Mouse (Mus musculus): ENCODE measurements around the gene Rasl12. TPM values are rescaled to one million over a fixed set of nuclear protein-coding genes. Genes with fewer than 3 reads are reported as not detected.

Rasl12 gene
- total RNA-seq (2023), result 0.21 TPM

DNA sequence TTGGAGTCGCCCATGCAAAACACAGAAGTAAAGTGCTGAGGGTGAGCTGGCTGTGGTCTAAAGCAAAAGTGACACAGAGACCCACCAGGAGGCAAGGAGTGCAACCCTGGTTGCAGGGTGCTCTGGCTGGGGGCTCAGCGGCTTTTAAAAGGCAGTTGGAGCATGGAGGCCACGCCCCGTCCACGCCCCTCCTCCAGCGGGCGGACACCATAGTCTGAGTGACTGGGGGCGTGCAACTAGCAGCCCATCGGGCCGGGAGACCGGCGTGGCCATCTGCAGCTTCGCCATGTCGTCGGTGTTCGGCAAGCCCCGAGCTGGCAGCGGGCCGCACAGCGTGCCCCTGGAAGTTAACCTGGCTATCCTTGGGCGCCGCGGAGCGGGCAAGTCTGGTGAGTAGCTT lies at the start of gene Rasl12:
Gene Rasl12 (plus strand): TSS at position 228 of the 400 bp plus-strand sequence.

DNA sequence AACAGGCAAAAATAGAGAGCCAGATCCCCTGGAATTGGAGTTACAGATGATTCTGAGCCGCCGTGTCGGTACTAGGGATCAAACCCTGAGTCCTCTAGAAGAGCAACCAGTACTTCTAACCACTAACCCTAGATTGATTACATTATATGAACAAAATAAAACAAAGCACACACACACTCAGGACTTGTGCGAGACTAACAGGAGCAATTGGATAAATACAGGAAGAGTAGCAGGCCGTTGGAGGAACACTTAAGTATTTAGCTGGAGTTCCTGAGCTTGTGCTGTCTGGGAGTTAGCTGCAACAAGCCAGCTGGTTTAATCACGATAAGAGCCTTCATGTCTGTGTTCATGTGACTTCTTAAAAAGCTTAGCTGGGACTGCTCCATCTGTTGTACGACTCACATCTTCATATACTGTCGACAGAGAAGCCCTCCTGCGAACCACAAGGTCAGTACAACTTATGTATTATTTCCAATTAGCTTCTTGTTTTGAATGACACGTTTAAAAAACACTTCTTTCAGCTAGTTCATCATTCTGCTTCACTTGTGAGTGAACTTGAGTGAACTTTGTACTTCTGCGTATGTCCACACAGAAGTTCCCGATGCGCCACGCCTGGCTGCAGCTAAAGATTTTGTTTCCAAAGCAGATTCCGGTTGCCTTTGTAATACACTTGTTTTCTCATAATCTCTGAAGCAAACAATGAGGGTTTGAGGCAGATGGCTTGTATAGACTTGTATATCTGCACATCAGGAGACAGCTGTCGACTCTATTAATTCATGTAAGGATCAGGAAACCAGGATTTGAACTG lies 37.5 kb upstream of the Rasl12 start, which contains the start of gene Ubap1l:
Gene Ubap1l (plus strand): TSS at position 401 of the 808 bp plus-strand sequence.

DNA sequence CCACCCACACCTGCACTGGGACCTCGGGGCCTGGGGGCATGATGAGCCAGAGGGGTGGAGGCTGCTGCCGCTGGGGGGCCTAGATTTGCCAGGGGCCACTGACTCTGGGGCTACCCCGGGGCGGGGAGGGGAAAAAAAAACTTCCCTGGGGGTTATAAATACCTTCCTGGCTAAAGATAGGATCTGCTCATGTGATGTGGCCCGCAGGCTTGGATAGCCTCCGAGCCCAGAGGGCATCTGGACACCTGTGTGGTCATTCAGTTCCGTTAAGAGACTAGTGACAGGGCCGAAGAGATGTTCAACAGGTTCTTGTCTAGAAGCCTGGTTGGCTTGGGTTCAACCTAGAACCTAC lies 6.7 kb upstream of the Rasl12 start, which contains the start of gene Kbtbd13:
Gene Kbtbd13 (minus strand): TSS at position 40 of the 352 bp plus-strand sequence.

DNA sequence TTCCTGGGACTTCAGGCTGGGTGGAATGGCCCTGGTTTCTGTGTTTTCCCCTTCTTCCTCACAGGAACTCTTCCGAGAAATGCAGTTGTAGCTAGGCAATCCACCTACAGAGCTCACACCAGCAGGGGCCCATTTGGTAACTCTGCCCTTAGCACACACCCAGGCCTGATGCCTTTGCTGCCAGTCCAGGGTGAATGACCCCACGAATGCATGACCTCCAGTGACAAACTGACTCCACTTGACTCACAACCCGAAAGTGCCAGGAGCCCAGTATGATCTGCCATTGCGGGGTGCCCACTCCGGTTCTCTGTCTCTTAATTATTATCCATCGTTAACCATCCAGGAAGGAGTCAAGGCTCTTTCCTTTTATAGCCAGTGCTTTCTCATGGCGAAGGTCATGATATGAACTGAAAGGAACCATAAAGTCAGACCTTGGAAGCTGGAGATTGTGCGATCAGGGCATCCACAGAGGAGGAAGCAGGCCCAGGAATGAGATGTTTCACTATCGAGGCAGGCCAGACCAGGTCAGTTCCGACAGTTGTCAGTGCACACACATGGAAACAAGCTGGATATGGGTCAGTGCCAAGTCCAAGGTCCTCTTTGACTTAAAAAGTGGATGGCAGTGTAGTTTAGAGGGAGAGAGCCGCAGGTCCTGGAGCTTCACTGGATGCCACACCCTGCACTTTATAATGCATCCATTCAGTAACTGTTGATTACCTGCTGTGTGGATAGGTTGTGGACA lies 24.6 kb downstream of the Rasl12 start, which contains the start of gene Slc51b:
Gene Slc51b (minus strand): TSS at position 196 of the 742 bp plus-strand sequence.

DNA sequence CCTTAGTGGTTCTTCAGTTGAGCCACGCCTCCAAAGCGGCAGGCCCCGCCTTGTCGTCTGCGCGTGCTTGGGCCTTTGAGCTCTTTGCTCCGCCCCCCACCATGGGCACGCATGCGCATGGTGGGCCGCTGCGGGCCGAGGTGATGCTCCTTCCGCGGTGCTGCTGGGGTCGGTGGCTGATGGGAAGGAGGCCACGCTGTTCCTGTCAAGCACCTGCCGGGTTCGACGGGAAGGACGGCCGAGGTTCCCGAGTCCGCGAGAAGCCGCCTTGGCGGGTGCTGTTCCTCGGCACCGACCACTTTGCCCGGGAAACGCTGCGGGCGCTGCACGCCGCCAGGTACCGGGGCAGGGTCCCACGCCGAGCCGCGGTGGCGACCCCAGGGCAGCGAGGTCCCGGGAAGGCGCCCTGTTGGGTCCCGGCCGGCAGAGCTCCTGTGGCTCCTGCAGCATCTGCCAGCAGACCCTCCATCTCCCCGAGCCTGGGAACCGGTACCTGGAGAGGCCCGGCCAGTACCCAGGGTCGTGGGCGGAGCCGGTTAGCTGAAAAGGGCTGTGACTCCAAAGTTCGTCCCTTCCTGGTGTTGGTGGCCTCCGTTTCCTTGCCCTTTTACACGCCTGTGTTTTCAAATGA lies 37.5 kb downstream of the Rasl12 start, which contains the start of gene Mtfmt:
Gene Mtfmt (plus strand): TSS at position 112 of the 631 bp plus-strand sequence.

DNA sequence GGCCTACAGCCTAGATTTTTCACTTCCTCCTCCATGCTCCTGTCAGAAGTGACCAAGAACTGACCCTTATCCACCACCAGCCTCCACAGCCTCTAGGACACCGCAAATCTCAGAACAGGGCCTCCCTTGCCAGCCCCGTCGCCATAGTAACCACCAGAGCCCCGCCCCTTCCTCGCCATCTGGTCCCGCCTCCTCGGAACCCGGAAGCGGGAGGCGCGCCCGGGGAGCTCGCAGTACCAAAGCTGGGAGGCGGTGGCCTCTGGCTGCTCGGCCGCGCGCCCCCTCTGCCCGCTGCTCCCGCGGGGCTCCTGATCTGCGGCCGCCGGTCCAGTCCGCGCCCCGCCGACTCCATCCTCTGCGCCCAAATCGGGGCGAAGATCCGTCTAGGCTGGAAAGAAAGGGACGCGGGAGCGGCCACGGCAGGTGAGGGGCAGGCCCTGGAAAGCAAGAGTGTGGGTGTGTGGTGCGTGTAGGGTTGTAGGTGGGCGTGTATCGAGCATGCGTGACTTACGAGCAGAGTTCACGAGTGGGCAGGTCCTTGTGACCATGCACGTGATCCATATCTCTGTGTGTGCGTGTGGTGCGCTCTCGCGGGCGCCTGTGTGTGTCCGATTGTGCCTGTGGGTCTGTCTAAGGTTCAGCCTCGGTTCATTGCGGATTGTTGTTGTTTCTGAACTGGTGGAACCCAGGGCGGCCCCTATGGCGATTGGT lies 62.6 kb downstream of the Rasl12 start, which contains the start of gene Spg21:
Gene Spg21 (plus strand): TSS at position 216 of the 711 bp plus-strand sequence.

Other genes with a start within 250 kb of the Rasl12 start
- 5.7 TPM for gene Parp16, start 203.2 kb upstream of the Rasl12 start, total RNA-seq (2023)
- gene Cilp, start 133.3 kb upstream of the Rasl12 start, total RNA-seq (2023), result not detected
- 32.2 TPM for gene Clpx, start 104.2 kb upstream of the Rasl12 start, total RNA-seq (2023)
- gene Pdcd7, start 52.4 kb upstream of the Rasl12 start, total RNA-seq (2023), result 15.5 TPM
- gene Ubap1l, start 37.5 kb upstream of the Rasl12 start, total RNA-seq (2023), result 1.1 TPM
- not detected for gene Kbtbd13, start 6.9 kb upstream of the Rasl12 start, total RNA-seq (2023)
- gene Slc51b, start 24.4 kb downstream of the Rasl12 start, total RNA-seq (2023), result not detected
- gene Mtfmt, start 37.3 kb downstream of the Rasl12 start, total RNA-seq (2023), result 26.8 TPM
- 43.0 TPM for gene Spg21, start 62.4 kb downstream of the Rasl12 start, total RNA-seq (2023)
- not detected for gene Ankdd1a, start 121.7 kb downstream of the Rasl12 start, total RNA-seq (2023)
- gene Plekho2, start 181.5 kb downstream of the Rasl12 start, total RNA-seq (2023), result 48.3 TPM
- not detected for gene Pif1, start 188.7 kb downstream of the Rasl12 start, total RNA-seq (2023)
- 0.70 TPM for gene Rbpms2, start 231.1 kb downstream of the Rasl12 start, total RNA-seq (2023)